Mouse (Mus musculus) left cerebral cortex, adult 2 months (tissue): ENCODE measurements around the gene Cmc4. TPM values are rescaled to one million over a fixed set of nuclear protein-coding genes. Genes with fewer than 3 reads are reported as not detected.

Source experiments
- DNase-seq, 2 experiments: peaks; one replicate each; pipeline ENCODE4 v3.0.0; 2021 to 2022; ENCODE audit warnings: low spot score in 2 of 2, mixed read lengths in 1 of 2; ENCODE audit errors: extremely low spot score in 1 of 2
- H3K27ac ChIP-seq: fragments of 200-600 bp; 2 replicates; pipeline ENCODE4 v1.8.1; 2022
- H3K4me3 ChIP-seq: fragments of 200-600 bp; 2 replicates; pipeline ENCODE4 v1.8.1; 2022
- CTCF ChIP-seq: fragments of 200-600 bp; IDR thresholded peaks from 2 replicates; pipeline ENCODE4 v1.8.1; 2022; ENCODE audit warnings: antibody characterized with exemption, mild to moderate bottlenecking, moderate library complexity
- intact Hi-C: fragments of 180-260 bp; cut with DNase I; formaldehyde crosslinking; loops from one replicate; pipeline ENCODE4 v1.15.1; 2025
- long read RNA-seq, 2 experiments: library from polyadenylated mRNA; stranded (forward); transcript quantifications; one replicate each; pipeline ENCODE4 v2.0.0; 2021; ENCODE audit warnings: borderline mapping rate in 2 of 2
- total RNA-seq, 2 experiments: library from RNA; stranded (reverse); gene quantifications; 2 replicates each; pipeline ENCODE4 v1.2.3; 2021

The Cmc4 gene
- total RNA-seq, result 10 to 100 TPM; 14.1 to 14.4 TPM
- long read RNA-seq, experiment 1, partial matches to known transcripts, result 0 of 7 reads
- long read RNA-seq, experiment 1, other reads (novel, unspliced or antisense), result 3 of 7 reads
- long read RNA-seq, experiment 2, partial matches to known transcripts, result 1 of 9 reads
- long read RNA-seq, experiment 2, other reads (novel, unspliced or antisense), result 1 of 9 reads

DNA sequence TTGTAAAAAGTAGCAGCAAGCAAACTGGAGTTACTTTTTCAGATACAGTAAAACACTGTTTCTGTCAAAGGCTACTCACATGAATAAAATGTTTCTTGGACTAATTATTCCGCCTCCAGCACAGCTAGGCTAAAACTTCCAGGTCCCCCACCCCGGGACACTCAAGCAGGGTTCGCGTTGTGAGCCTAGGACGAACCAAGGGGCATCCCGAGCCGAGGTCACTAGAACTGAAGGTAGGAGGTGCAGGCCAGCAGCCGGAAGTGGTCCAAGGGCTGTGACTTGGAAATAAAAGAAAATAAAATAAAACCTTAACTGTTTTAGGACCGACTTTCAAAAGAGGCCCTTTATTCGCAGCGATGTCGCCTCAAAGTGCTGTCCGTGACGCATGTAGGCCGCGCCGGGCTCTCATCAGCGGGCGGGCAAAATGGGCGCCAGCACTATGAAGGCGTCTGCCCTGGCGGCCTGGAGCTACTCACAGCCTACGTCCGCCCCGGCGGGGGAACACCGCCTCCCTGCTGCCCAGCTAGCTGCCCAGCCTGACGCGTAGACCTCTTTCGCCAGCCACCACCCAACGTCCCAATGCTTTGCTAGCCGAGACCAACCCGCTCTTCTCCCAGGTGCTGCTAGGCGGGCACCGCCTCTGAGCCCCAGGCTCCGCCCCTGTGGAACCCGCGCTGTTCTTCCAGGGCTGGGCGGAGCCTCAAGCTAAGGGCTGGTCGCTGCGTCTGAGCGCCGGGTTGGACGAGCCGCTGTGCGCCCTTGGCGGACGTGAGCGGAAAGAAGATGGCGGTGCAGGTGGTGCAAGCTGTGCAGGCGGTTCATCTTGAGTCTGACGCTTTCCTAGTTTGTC, at the start of gene Cmc4, which contains the start of the genes Mtcp1 and Brcc3:
Cmc4 (minus strand) TSS at position 649 of the 850 bp plus-strand sequence.
Mtcp1 (minus strand) TSS at position 653 of the 850 bp plus-strand sequence.
Brcc3 (plus strand) TSS at position 693 of the 850 bp plus-strand sequence.
- Histone ChIP-seq H3K4me3 (peak within 1 kb of the TSS; percentile 63), H3K27ac (peak within 1 kb of the TSS; percentile 83)
- peak; percentile 78 to 84 for DNase-seq
- intact Hi-C loops, result loop anchor here (1.0 to 10.0 kb wide), 3 partner anchors 34 to 259 kb away; partner anchors contain the start of genes F8, Fundc2 and Vbp1
- TF ChIP-seq CTCF, result no peak; the same call in none of the 2 replicates

- no peak for DNase-seq
- TF ChIP-seq CTCF, result no peak
- intact Hi-C loops, result no loop called here
Observed at GRCm38 (mm10) chrX:75454597-75454996, 38.2 kb upstream of the Cmc4 start.

GRCm38 (mm10) chrX:75409711-75410110, 6.7 kb downstream of the Cmc4 start:
- intact Hi-C loops, result loop anchor here (10.0 kb wide), 1 partner anchor 265 kb away; no protein-coding TSS in a partner anchor
- DNase-seq, result no peak
- Histone ChIP-seq H3K27ac (no peak overlapping the region), H3K4me3 (no peak overlapping the region)
- no peak for TF ChIP-seq CTCF

More at GRCm38 (mm10) chrX:75454597-75454996, 38.2 kb upstream of the Cmc4 start:
- Histone ChIP-seq H3K4me3 (no peak overlapping the region), H3K27ac (no peak overlapping the region)

DNA sequence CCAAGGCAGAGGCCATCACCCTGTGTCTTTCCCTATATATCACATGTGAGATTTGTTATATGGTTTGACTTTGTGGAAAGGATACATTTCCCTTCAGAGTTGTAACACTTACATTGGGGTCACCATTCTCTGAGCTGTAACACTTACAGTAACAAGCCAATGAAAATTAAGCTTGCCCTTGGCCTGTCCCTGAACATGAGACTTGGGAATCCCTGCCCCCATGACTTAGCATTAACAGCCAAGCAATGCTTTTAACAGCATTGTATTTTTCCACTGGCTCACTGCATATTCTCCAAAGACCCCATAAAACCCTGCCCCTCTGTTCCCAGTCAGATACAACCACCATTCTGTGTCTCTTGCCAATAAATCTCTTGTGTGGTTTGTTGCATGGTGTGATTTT, 13.0 kb downstream of the Cmc4 start:
- intact Hi-C loops, result no loop called here
- Histone ChIP-seq H3K27ac (no peak overlapping the region), H3K4me3 (no peak overlapping the region)
- TF ChIP-seq CTCF, result no peak
- no peak for DNase-seq

DNA sequence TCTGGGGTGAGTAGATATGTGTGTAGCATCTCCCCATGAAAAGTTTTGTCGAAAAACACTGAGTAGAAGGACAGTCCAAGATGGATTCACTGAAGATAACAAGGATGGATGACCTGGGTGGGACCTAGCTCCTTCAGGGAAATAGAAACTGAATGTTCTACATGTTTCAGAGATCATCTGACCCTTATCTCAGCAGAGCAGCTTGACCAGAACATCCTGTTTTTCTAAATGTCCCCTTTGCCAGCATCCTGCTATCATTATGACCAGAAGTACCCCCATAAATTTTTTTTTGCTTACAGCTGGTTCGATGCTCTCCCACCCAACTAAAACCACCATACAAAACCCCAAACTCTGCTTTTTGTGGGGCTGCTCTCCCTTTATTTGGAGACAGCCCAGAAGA, 13.7 kb downstream of the Cmc4 start:
- no peak overlapping the region for H3K27ac ChIP-seq
- intact Hi-C loops, result no loop called here
- TF ChIP-seq CTCF, result no peak
- no peak overlapping the region for H3K4me3 ChIP-seq
- DNase-seq, result no peak

GRCm38 (mm10) chrX:75399471-75399870, 16.9 kb downstream of the Cmc4 start:
- H3K4me3 ChIP-seq, result no peak overlapping the region
- DNase-seq, result no peak
- intact Hi-C loops, result no loop called here
- H3K27ac ChIP-seq, result no peak overlapping the region
- TF ChIP-seq CTCF, result no peak

DNA sequence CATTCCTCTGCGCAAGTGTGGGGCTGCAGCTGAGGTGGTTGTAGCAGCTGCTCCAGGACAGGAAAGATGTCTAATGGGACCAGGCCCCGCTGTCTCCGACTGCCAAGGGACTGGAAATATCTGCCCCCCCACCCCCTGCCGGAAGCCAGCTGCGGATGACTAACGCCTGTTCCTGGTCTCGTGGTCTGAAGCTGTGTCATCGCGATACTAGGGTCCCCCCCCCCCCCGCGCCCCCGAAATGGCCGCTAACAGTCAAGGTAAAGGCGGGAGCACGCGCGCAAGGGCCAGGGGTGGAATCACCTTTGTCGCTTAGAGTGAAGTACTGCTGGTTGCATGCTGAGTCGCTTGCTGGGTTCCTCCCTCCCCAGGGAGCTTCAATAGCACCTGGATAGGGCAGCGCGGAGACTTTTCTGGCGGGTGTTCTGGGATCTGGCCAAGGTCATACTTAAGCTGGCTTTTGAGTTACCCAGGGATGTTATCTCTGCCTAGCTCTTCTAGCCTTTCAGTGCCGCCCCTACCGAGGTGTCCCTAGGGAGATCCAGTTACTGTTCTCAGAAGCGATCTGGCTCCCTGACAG, 34.1 kb downstream of the Cmc4 start, which contains the start of the genes Fundc2 and F8:
Fundc2 (plus strand) TSS at position 205 of the 577 bp plus-strand sequence.
F8 (minus strand) TSS at position 421 of the 577 bp plus-strand sequence.
- Histone ChIP-seq H3K27ac (peak within 1 kb of the TSS; percentile 76), H3K4me3 (peak within 1 kb of the TSS; percentile 51)
- TF ChIP-seq CTCF, result no peak
- intact Hi-C loops, result loop anchor here (1.0 kb wide), 1 partner anchor 34 kb away; the partner anchor contains the start of genes Brcc3, Cmc4 and Mtcp1
- DNase-seq, result peak; percentile 19 to 71

GRCm38 (mm10) chrX:75381699-75382098, 34.7 kb downstream of the Cmc4 start:
- intact Hi-C loops, result loop anchor here (1.0 to 2.0 kb wide), 2 partner anchors 35 to 251 kb away; partner anchors contain the start of genes Brcc3, Cmc4, Mpp1 and Mtcp1
- H3K27ac ChIP-seq, result peak overlapping the region; percentile 8
- peak overlapping the region; percentile 51 for H3K4me3 ChIP-seq
- DNase-seq, result no peak
- TF ChIP-seq CTCF, result no peak

- H3K4me3 ChIP-seq, result no peak overlapping the region
- H3K27ac ChIP-seq, result no peak overlapping the region
- no peak for DNase-seq
- intact Hi-C loops, result loop anchor here (2.0 kb wide), 1 partner anchor 250 kb away; the partner anchor contains the start of gene Mpp1
- no peak for TF ChIP-seq CTCF
Observed at GRCm38 (mm10) chrX:75381176-75381575, 35.2 kb downstream of the Cmc4 start.

DNA sequence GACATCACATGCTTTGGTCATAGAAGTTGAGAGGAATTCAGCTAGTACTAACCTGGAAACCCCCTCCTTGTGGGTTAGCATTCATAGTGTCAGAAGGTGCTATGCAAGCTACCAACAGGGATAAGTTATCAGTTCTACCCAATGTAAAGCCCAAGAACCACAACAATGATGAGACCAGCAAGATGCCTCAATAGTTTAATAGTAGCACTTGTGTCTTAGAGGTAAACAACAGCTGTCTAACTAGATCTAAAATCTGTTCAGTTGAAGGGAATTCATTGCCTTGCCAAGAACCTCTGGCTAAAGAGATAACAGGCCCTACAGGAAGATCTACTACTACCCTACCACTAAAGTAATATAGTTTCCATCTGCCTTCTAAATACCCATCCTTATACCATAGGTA, 39.6 kb downstream of the Cmc4 start:
- TF ChIP-seq CTCF, result no peak
- no peak for DNase-seq
- no peak overlapping the region for H3K27ac ChIP-seq
- intact Hi-C loops, result no loop called here
- H3K4me3 ChIP-seq, result no peak overlapping the region

- DNase-seq, result no peak
- TF ChIP-seq CTCF, result no peak
- no peak overlapping the region for H3K27ac ChIP-seq
- H3K4me3 ChIP-seq, result no peak overlapping the region
- intact Hi-C loops, result no loop called here
Observed at GRCm38 (mm10) chrX:75372666-75373425, 43.5 kb downstream of the Cmc4 start.
